Mouse (Mus musculus): ENCODE results near the gene Rps6ka2.
"Not testable (repeated sequence)": the region's sequence is repeated elsewhere in the genome, so short reads cannot be mapped to it uniquely, and the experiment has no call there.

The Rps6ka2 gene

GRCm38 (mm10) chr17:7170304-7171295, 685 bp downstream of the Rps6ka2 start:
- peak; percentile 46 for DNase-seq

- no peak for DNase-seq
Measured at GRCm38 (mm10) chr17:7173331-7174028, 3.6 kb downstream of the Rps6ka2 start.

- DNase-seq, result no peak
Measured at GRCm38 (mm10) chr17:7175293-7175692, 5.4 kb downstream of the Rps6ka2 start.

- DNase-seq, result no peak
Measured at GRCm38 (mm10) chr17:7176394-7176793, 6.5 kb downstream of the Rps6ka2 start.

GRCm38 (mm10) chr17:7178196-7178595, 8.3 kb downstream of the Rps6ka2 start:
- DNase-seq, result no peak

- no peak for DNase-seq
Measured at GRCm38 (mm10) chr17:7182187-7182586, 12.3 kb downstream of the Rps6ka2 start.

GRCm38 (mm10) chr17:7187037-7187436, 17.1 kb downstream of the Rps6ka2 start:
- not testable (repeated sequence) for DNase-seq

- no peak for DNase-seq
Measured at GRCm38 (mm10) chr17:7189425-7189824, 19.5 kb downstream of the Rps6ka2 start.

GRCm38 (mm10) chr17:7189975-7190374, 20.1 kb downstream of the Rps6ka2 start:
- DNase-seq, result no peak

GRCm38 (mm10) chr17:7194140-7194840, 24.4 kb downstream of the Rps6ka2 start:
- no peak for DNase-seq

GRCm38 (mm10) chr17:7197121-7197925, 27.4 kb downstream of the Rps6ka2 start:
- no peak for DNase-seq

GRCm38 (mm10) chr17:7204771-7205406, 35.0 kb downstream of the Rps6ka2 start:
- peak; percentile 71 for DNase-seq

- DNase-seq, result no peak
Measured at GRCm38 (mm10) chr17:7206434-7207145, 36.7 kb downstream of the Rps6ka2 start.

GRCm38 (mm10) chr17:7210648-7211047, 40.7 kb downstream of the Rps6ka2 start:
- peak; percentile 38 for DNase-seq

- DNase-seq, result no peak
Measured at GRCm38 (mm10) chr17:7211893-7212292, 42.0 kb downstream of the Rps6ka2 start.

- no peak for DNase-seq
Measured at GRCm38 (mm10) chr17:7213214-7213613, 43.3 kb downstream of the Rps6ka2 start.

- DNase-seq, result no peak
Measured at GRCm38 (mm10) chr17:7214061-7214460, 44.1 kb downstream of the Rps6ka2 start.

GRCm38 (mm10) chr17:7217791-7218329, 47.9 kb downstream of the Rps6ka2 start:
- DNase-seq, result no peak

- no peak for DNase-seq
Measured at GRCm38 (mm10) chr17:7218396-7218795, 48.5 kb downstream of the Rps6ka2 start.

GRCm38 (mm10) chr17:7219044-7219718, 49.3 kb downstream of the Rps6ka2 start:
- DNase-seq, result no peak
